Mouse (Mus musculus) layer of hippocampus, postnatal 36 days (tissue): ENCODE data around the gene Lurap1. TPM values are rescaled to one million over a fixed set of nuclear protein-coding genes. Genes with fewer than 3 reads are reported as not detected.

ENCODE experiments used
- DNase-seq, 2 experiments: peaks; one replicate each; pipeline ENCODE4 v3.0.0; 2022
- total RNA-seq, 2 experiments: library from RNA; stranded (reverse); gene quantifications; 2 replicates each; pipeline ENCODE4 v1.2.3; 2021

Lurap1 gene
- total RNA-seq, 2 experiments from 2014 or later: 21.8 to 23.8 TPM

- DNase-seq: no peak
These were observed 45.9 kb downstream of the Lurap1 start for GRCm38 (mm10) chr4:116105278-116105677.

- DNase-seq: no peak
These were observed 50.2 kb downstream of the Lurap1 start for GRCm38 (mm10) chr4:116100959-116101358.

- DNase-seq: no peak
These were observed 53.9 kb downstream of the Lurap1 start for GRCm38 (mm10) chr4:116097211-116097610.

GRCm38 (mm10) chr4:116096291-116096690 lies 54.8 kb downstream of the Lurap1 start:
- DNase-seq: no peak

GRCm38 (mm10) chr4:116088510-116089249 lies 62.5 kb downstream of the Lurap1 start:
- DNase-seq: no peak

Other genes starting within 250 kb of the Lurap1 start
- gene Dmbx1, start 211.4 kb downstream of the Lurap1 start, total RNA-seq: not detected
- 100 to 1,000 TPM; 144 to 145 TPM for gene Faah, start 133.4 kb downstream of the Lurap1 start, total RNA-seq
- gene Nsun4, start 97.5 kb downstream of the Lurap1 start, total RNA-seq: 10 to 100 TPM in 1 of 2 experiments, 1 to 10 TPM in 1; 8.8 to 10.8 TPM
- gene Uqcrh, start 76.3 kb downstream of the Lurap1 start, total RNA-seq: 100 to 1,000 TPM; 413 to 440 TPM
- 10 to 100 TPM; 40.1 to 42.5 TPM for gene Lrrc41, start 76.1 kb downstream of the Lurap1 start, total RNA-seq
- 1 to 10 TPM in 1 of 2 experiments, under 1 TPM in 1; 0.73 to 1.0 TPM for gene Rad54l, start 27.6 kb downstream of the Lurap1 start, total RNA-seq
- 10 to 100 TPM; 62.4 to 63.5 TPM for gene Pomgnt1, start 27.5 kb downstream of the Lurap1 start, total RNA-seq
- gene Tspan1, start 16.3 kb upstream of the Lurap1 start, total RNA-seq: not detected
- not detected for gene 1700042G07Rik, start 22.0 kb upstream of the Lurap1 start, total RNA-seq
- 1 to 10 TPM in 1 of 2 experiments, not detected in 1; 1.2 TPM for gene Gm49337, start 22.0 kb upstream of the Lurap1 start, total RNA-seq
- 10 to 100 TPM; 36.5 to 37.6 TPM for gene Pik3r3, start 70.3 kb upstream of the Lurap1 start, total RNA-seq